Mouse (Mus musculus) liver, postnatal 0 days (tissue): ENCODE measurements around the gene Timm13. TPM values are rescaled to one million over a fixed set of nuclear protein-coding genes. Genes with fewer than 3 reads are reported as not detected.

Source experiments
- ATAC-seq: fragments of 200-750 bp; cut with Nextera tagmentation; 2 replicates; pipeline ENCODE4 v1.8.0; 2017; ENCODE audit warnings: mild to moderate bottlenecking, moderate library complexity
- DNase-seq: peaks from one replicate; pipeline ENCODE4 v3.0.0-alpha.2; 2016
- H3K27ac ChIP-seq: fragments of 300-500 bp; sonication (generic); 2 replicates; pipeline ENCODE4 v1.5.1; 2014; ENCODE audit warnings: antibody characterized with exemption, moderate library complexity, mild to moderate bottlenecking, low read depth
- H3K27me3 ChIP-seq: fragments of 300-500 bp; sonication (generic); 2 replicates; pipeline ENCODE4 v1.6.1; 2014; ENCODE audit warnings: low read length, control low read depth, mixed read lengths; ENCODE audit not compliant: insufficient read depth
- H3K36me3 ChIP-seq: fragments of 300-500 bp; sonication (generic); replicated peaks from 2 replicates; pipeline ENCODE4 v1.6.1; 2014; ENCODE audit warnings: mild to moderate bottlenecking, control low read depth, low read length, moderate library complexity, mixed read lengths; ENCODE audit not compliant: insufficient read depth
- H3K4me1 ChIP-seq: fragments of 300-500 bp; sonication (generic); 2 replicates; pipeline ENCODE4 v1.6.1; 2014; ENCODE audit warnings: antibody characterized with exemption, mild to moderate bottlenecking, control low read depth; ENCODE audit not compliant: insufficient read depth
- H3K4me2 ChIP-seq: fragments of 300-500 bp; sonication (generic); 2 replicates; pipeline ENCODE4 v1.6.1; 2014; ENCODE audit warnings: low read depth, mild to moderate bottlenecking, low read length, moderate library complexity, mixed read lengths
- H3K4me3 ChIP-seq: fragments of 300-500 bp; sonication (generic); 2 replicates; pipeline ENCODE4 v1.5.1; 2014; ENCODE audit warnings: low read depth, low read length
- H3K9ac ChIP-seq: fragments of 300-500 bp; sonication (generic); replicated peaks from 2 replicates; pipeline ENCODE4 v1.6.1; 2014; ENCODE audit warnings: mild to moderate bottlenecking, moderate library complexity
- H3K9me3 ChIP-seq: fragments of 300-500 bp; sonication (generic); 2 replicates; pipeline ENCODE4 v1.6.1; 2016; ENCODE audit warnings: mild to moderate bottlenecking, control low read depth, low read length, mixed read lengths
- CTCF ChIP-seq: sonication (generic); IDR thresholded peaks from 2 replicates; pipeline ENCODE4 v1.5.1; 2016; ENCODE audit warnings: antibody characterized with exemption, low read depth
- EP300 ChIP-seq: IDR thresholded peaks from 2 replicates; pipeline ENCODE4 v1.6.1; 2016; ENCODE audit warnings: antibody characterized with exemption, low read depth, mild to moderate bottlenecking
- WGBS: fragments of 180-500 bp; shearing (Covaris S2); extraction: QIAGEN DNeasy Blood & Tissue Kit; methylation state at CpG from one replicate; pipeline ENCODE4 v1.1.7; 2014; ENCODE audit not compliant: insufficient replicate concordance; 5-methylcytosine and 5-hydroxymethylcytosine counted together
- polyA plus RNA-seq: library from polyadenylated mRNA; unstranded; fragments of >200 nt; fragmentation: Nextera tagmentation; extraction: Ambion mirVana; gene quantifications from 2 replicates; pipeline ENCODE4 v1.2.1, GENCODE M21; 2015

The Timm13 gene
- polyA plus RNA-seq, 1 experiment from 2014 or later: 244 TPM

- WGBS: 94% methylated on average over 16 of the region's 16 CpGs
Measured at GRCm38 (mm10) chr10:80864446-80864845, 36.3 kb downstream of the Timm13 start.

DNA sequence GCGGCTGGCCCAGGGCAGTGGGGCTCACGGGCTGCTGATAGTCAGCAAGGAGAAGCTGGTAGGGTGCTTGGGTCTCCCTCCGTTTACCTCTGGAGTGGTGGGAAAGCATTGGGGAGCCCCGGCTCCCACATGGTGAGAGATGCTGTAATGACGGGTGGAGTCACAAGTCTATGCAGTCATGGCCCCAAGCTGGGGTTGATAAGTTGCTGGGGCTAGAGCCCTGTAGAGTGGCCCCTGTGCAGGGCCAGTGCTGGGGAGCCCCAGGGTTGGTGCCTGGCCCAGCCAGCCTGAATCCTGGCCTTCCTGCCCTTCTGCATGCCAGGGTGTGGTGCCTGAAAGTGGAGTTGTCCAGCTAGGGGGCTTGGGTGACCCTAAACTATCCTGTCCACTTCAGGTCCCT is 38.5 kb downstream of the Timm13 start:
- peaks cover 62% of the 10 kb centered on the region for H3K36me3 ChIP-seq
- no peak overlapping the region for H3K4me3 ChIP-seq
- H3K4me2 ChIP-seq: no peak overlapping the region
- no peaks in the 10 kb centered on the region for H3K27me3 ChIP-seq
- peaks cover 14% of the 10 kb centered on the region for H3K4me1 ChIP-seq
- WGBS: 83% methylated on average over 5 of the region's 5 CpGs
- H3K27ac ChIP-seq: peak overlapping the region; percentile 39; the same call in 1 of the 2 replicates
- DNase-seq: no peak
- no peaks in the 10 kb centered on the region for H3K9me3 ChIP-seq
- TF ChIP-seq CTCF (no peak), EP300 (no peak)
- ATAC-seq: no peak
- H3K9ac ChIP-seq: no peak overlapping the region

More at GRCm38 (mm10) chr10:80864446-80864845, 36.3 kb downstream of the Timm13 start:
- no peak overlapping the region for H3K4me3 ChIP-seq
- TF ChIP-seq CTCF (no peak), EP300 (no peak)
- H3K9me3 ChIP-seq: no peaks in the 10 kb centered on the region
- DNase-seq: no peak
- no peaks in the 10 kb centered on the region for H3K27me3 ChIP-seq
- no peak overlapping the region for H3K27ac ChIP-seq
- no peak overlapping the region for H3K9ac ChIP-seq
- peaks cover 7% of the 10 kb centered on the region for H3K4me1 ChIP-seq
- no peak for ATAC-seq
- H3K36me3 ChIP-seq: peaks cover 73% of the 10 kb centered on the region
- no peak overlapping the region for H3K4me2 ChIP-seq

DNA sequence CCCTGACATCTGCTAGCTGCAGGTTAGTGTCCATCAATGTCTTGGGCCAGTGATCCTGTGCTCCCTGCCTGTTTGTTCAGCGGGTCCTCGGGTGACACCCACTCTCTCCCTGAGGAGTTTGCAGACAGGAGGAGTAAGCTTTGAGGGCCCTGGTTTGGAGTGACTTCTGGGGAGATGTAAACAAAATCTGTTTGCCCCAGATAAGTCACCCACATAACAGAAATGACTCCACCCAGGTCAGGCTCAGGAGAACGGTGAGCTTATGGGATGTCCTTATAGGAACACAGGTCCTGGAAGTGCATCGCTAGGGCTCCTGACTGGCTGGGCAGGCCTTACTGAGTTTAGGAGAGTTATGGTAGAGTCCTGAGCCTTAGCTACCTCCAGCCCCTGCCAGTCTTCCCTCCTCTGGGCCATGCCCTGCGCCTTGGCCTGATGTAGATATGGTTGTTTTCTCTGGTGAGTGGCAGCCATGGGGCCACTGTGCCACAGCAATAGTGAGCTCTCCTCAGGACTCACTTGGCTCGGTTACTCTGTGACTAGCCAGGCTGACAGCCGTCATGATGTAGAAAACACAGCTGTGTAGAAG is 42.3 kb downstream of the Timm13 start:
- WGBS: 50% methylated on average over 7 of the region's 7 CpGs
- H3K27me3 ChIP-seq: no peaks in the 10 kb centered on the region
- TF ChIP-seq CTCF: no peak
- TF ChIP-seq EP300: peak; percentile 97
- H3K4me2 ChIP-seq: peak overlapping the region; percentile 98
- peaks cover 28% of the 10 kb centered on the region for H3K36me3 ChIP-seq
- H3K9me3 ChIP-seq: no peaks in the 10 kb centered on the region
- peak overlapping the region; percentile 86 for H3K9ac ChIP-seq
- peaks cover 38% of the 10 kb centered on the region for H3K4me1 ChIP-seq
- H3K27ac ChIP-seq: peak overlapping the region; percentile 98
- peak overlapping the region; percentile 90 for H3K4me3 ChIP-seq
- ATAC-seq (peak; percentile 83), DNase-seq (peak; percentile 72)

GRCm38 (mm10) chr10:80857848-80858247 is 42.9 kb downstream of the Timm13 start:
- TF ChIP-seq EP300 (no peak), CTCF (no peak)
- ATAC-seq (peak; percentile 62), DNase-seq (peak; percentile 54)
- 69% methylated on average over 3 of the region's 3 CpGs for WGBS
- peak overlapping the region; percentile 98 for H3K4me2 ChIP-seq
- peaks cover 25% of the 10 kb centered on the region for H3K36me3 ChIP-seq
- H3K9me3 ChIP-seq: no peaks in the 10 kb centered on the region
- H3K27ac ChIP-seq: peak overlapping the region; percentile 98
- peak overlapping the region; percentile 90 for H3K4me3 ChIP-seq
- H3K9ac ChIP-seq: peak overlapping the region; percentile 86
- H3K27me3 ChIP-seq: no peaks in the 10 kb centered on the region
- peaks cover 38% of the 10 kb centered on the region for H3K4me1 ChIP-seq

GRCm38 (mm10) chr10:80857386-80857785 is 43.4 kb downstream of the Timm13 start:
- TF ChIP-seq EP300 (no peak), CTCF (no peak)
- peak overlapping the region; percentile 98 for H3K27ac ChIP-seq
- ATAC-seq (no peak), DNase-seq (no peak)
- H3K4me1 ChIP-seq: peaks cover 35% of the 10 kb centered on the region
- H3K4me3 ChIP-seq: peak overlapping the region; percentile 90
- no peaks in the 10 kb centered on the region for H3K9me3 ChIP-seq
- H3K9ac ChIP-seq: peak overlapping the region; percentile 86
- no peaks in the 10 kb centered on the region for H3K27me3 ChIP-seq
- peak overlapping the region; percentile 98 for H3K4me2 ChIP-seq
- H3K36me3 ChIP-seq: peaks cover 22% of the 10 kb centered on the region
- WGBS: 59% methylated on average over 8 of the region's 8 CpGs

DNA sequence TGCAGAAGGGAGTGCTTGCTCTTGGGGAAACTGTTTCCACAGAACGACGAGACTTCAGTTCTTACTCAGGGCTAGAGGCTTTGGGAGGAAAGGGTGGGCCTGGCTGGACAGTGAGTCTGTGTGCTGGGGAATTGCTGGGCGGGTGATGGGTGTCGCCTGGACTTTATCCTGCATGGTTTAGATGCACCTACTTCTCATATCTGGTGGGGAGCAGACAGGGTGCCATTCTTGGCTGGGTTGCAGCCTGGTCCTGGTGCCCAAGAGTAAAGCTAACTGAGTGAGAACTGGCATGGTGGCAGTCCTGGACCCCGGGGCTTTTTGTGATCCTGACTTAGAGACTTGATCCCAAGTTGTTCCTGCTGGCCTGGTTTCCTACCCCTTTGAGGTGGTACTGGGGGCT is 43.9 kb downstream of the Timm13 start:
- peak; percentile 46; the same call in 1 of the 2 replicates for TF ChIP-seq EP300
- no peak for TF ChIP-seq CTCF
- H3K4me2 ChIP-seq: peak overlapping the region; percentile 98

More for the DNA sequence above, 43.9 kb downstream of the Timm13 start:
- Histone ChIP-seq H3K36me3 (peaks cover 19% of the 10 kb centered on the region), H3K9me3 (no peaks in the 10 kb centered on the region), H3K27ac (peak overlapping the region; percentile 98), H3K27me3 (no peaks in the 10 kb centered on the region), H3K4me1 (peaks cover 35% of the 10 kb centered on the region), H3K4me3 (peak overlapping the region; percentile 90), H3K9ac (peak overlapping the region; percentile 86)
- 61% methylated on average over 5 of the region's 5 CpGs for WGBS
- DNase-seq (peak; percentile 55), ATAC-seq (peak; percentile 2; the same call in 1 of the 2 replicates)
